Mouse (Mus musculus) C2C12 (cell line): Measurements from ENCODE around the gene Arih2.

ENCODE experiments used
- CTCF ChIP-seq: IDR thresholded peaks from one replicate; pipeline ENCODE4 v1.5.1; 2011; ENCODE audit not compliant: control insufficient read depth, insufficient read depth, insufficient read length
- FOSL1 ChIP-seq: IDR thresholded peaks from one replicate; pipeline ENCODE4 v1.8.0; 2011; ENCODE audit warnings: mild to moderate bottlenecking, low read length; ENCODE audit not compliant: poor library complexity, insufficient read depth, severe bottlenecking
- MAX ChIP-seq: IDR thresholded peaks from one replicate; pipeline ENCODE4 v1.6.1; 2011; ENCODE audit warnings: mild to moderate bottlenecking, control low read depth
- MYOD1 ChIP-seq: IDR thresholded peaks from one replicate; pipeline ENCODE4 v1.6.1; 2011; ENCODE audit warnings: low read depth; ENCODE audit not compliant: control insufficient read depth, insufficient read length
- USF1 ChIP-seq: IDR thresholded peaks from one replicate; pipeline ENCODE4 v1.6.1; 2011; ENCODE audit warnings: low read depth, mild to moderate bottlenecking, control low read depth, moderate library complexity

GRCm38 (mm10) chr9:108617301-108617700 is 31.9 kb downstream of the Arih2 start:
- TF ChIP-seq MAX, result no peak
- TF ChIP-seq CTCF, result no peak
- TF ChIP-seq USF1, result no peak
- TF ChIP-seq FOSL1, result no peak
- TF ChIP-seq MYOD1, result no peak
